Mouse (Mus musculus): Measurements from ENCODE around the gene Angel1. TPM values are rescaled to one million over a fixed set of nuclear protein-coding genes. Genes with fewer than 3 reads are reported as not detected.

The Angel1 gene
- total and polyA plus RNA-seq, 2 experiments from 2014 or later: 9.3 to 10.0 TPM

- Histone ChIP-seq H3K27me3 (ENCODE audit: insufficient read depth, low read length) (no peaks in the 10 kb centered on the region), H3K9me3 (ENCODE audit: low read length) (no peaks in the 10 kb centered on the region), H3K4me2 (ENCODE audit: low read depth, low read length) (no peak overlapping the region), H3K4me3 (ENCODE audit: low read length) (no peak overlapping the region), H3K36me3 (ENCODE audit: insufficient read depth, low read length) (no peaks in the 10 kb centered on the region), H3K9ac (replicated peaks; ENCODE audit: low read length) (no peak overlapping the region), H3K4me1 (ENCODE audit: insufficient read depth, low read length) (no peaks in the 10 kb centered on the region), H3K27ac (peak overlapping the region; percentile 49; the same call in 1 of the 2 replicates)
- no peak for ATAC-seq
- no peak for TF ChIP-seq CTCF (IDR thresholded peaks at IDR 0.05; ENCODE audit: low read depth)
- DNase-seq (ENCODE audit: low spot score): no peak
These were observed 43.6 kb upstream of the Angel1 start for GRCm38 (mm10) chr12:86769819-86770218.

DNA sequence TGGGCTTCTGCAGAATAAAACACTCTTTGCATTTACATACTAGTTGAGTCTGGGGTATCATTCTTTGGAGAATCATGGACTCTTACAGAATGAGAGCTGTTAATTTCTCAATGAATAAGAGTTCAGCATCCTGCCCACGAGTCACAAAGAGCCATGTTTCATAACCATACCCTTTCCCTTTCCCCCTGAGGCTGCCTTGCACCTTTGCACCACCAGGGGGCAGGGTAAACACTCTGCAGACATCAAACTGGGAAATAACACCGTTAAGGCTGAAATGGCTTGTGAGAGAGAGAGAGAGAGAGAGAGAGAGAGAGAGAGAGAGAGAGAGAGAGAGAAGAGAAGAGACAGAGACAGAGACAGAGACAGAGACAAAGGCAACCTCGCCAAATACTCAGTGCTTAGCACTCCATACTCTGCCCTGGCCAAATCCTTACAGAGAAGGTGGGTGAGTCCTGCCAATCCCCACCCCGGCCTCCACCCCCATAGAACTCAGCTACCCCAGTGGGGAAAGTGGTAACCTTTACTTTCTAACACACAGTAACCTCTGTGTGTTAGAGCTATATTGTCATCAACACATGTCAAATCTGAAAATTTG, 42.8 kb upstream of the Angel1 start:
- Histone ChIP-seq H3K27me3 (ENCODE audit: insufficient read depth, low read length) (no peaks in the 10 kb centered on the region), H3K27ac (no peak overlapping the region), H3K4me3 (ENCODE audit: low read length) (no peak overlapping the region), H3K9ac (replicated peaks; ENCODE audit: low read length) (no peak overlapping the region), H3K4me2 (ENCODE audit: low read depth, low read length) (no peak overlapping the region), H3K9me3 (ENCODE audit: low read length) (no peaks in the 10 kb centered on the region), H3K36me3 (ENCODE audit: insufficient read depth, low read length) (no peaks in the 10 kb centered on the region), H3K4me1 (ENCODE audit: insufficient read depth, low read length) (no peaks in the 10 kb centered on the region)
- 29% methylated on average over 4 of the region's 4 CpGs for WGBS
- peak; percentile 94 for TF ChIP-seq CTCF (IDR thresholded peaks at IDR 0.05; ENCODE audit: low read depth)
- ATAC-seq: no peak
- DNase-seq (ENCODE audit: low spot score): peak; percentile 82

DNA sequence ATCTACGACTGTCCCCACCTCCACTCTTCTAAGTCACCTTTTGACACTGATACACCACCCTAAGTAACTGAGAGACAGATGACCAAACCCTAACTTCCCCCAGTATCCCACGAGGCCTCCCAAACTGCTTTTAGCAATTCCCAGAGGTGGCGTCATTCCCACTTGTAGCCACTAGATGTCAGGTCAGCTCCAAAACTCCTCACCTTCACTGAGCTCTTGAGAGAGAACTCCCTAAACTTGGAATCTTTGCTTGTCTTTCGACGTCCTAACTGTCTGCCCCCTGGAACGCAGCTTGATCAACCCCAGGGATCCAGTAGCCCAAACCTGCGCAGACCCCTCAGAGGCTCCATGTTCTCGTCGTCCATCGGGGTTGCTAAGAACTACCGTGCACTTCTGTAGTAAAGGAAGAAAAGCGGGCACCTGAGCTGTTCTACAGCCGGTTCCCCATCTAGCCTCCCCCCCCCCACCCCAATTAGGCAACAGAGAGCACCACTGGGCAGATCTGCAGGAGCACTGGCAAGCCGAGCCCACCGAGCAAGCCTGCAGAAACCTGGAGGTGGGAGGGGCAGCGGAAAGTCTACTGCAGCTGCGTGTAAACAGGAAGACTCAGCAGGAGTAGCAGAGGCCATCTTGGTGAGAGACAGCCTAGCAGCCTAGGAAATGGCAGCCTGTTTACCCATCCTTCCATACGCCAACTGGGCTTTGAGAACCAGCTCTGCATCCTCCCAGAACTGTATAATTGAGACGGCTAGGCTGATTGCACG, 41.8 kb upstream of the Angel1 start:
- Histone ChIP-seq H3K4me2 (ENCODE audit: low read depth, low read length) (no peak overlapping the region), H3K4me1 (ENCODE audit: insufficient read depth, low read length) (no peaks in the 10 kb centered on the region), H3K36me3 (ENCODE audit: insufficient read depth, low read length) (no peaks in the 10 kb centered on the region), H3K9ac (replicated peaks; ENCODE audit: low read length) (no peak overlapping the region), H3K27me3 (ENCODE audit: insufficient read depth, low read length) (no peaks in the 10 kb centered on the region), H3K27ac (no peak overlapping the region), H3K9me3 (ENCODE audit: low read length) (no peaks in the 10 kb centered on the region), H3K4me3 (ENCODE audit: low read length) (no peak overlapping the region)
- TF ChIP-seq CTCF (IDR thresholded peaks at IDR 0.05; ENCODE audit: low read depth): peak; percentile 87
- DNase-seq (ENCODE audit: low spot score): peak; percentile 83
- ATAC-seq: no peak
- 35% methylated on average over 20 of the region's 20 CpGs for WGBS

- Histone ChIP-seq H3K27me3 (ENCODE audit: insufficient read depth, low read length) (no peaks in the 10 kb centered on the region), H3K4me3 (ENCODE audit: low read length) (no peak overlapping the region), H3K4me2 (ENCODE audit: low read depth, low read length) (no peak overlapping the region), H3K4me1 (ENCODE audit: insufficient read depth, low read length) (no peaks in the 10 kb centered on the region), H3K36me3 (ENCODE audit: insufficient read depth, low read length) (no peaks in the 10 kb centered on the region), H3K9ac (replicated peaks; ENCODE audit: low read length) (no peak overlapping the region), H3K27ac (no peak overlapping the region), H3K9me3 (ENCODE audit: low read length) (no peaks in the 10 kb centered on the region)
- TF ChIP-seq CTCF (IDR thresholded peaks at IDR 0.05; ENCODE audit: low read depth): no peak
- ATAC-seq (no peak), DNase-seq (ENCODE audit: low spot score) (no peak)
- WGBS: 84% methylated on average over 8 of the region's 8 CpGs
These were observed 40.2 kb upstream of the Angel1 start for GRCm38 (mm10) chr12:86766467-86766866.

GRCm38 (mm10) chr12:86764060-86764459, 37.8 kb upstream of the Angel1 start:
- no peak for DNase-seq (ENCODE audit: low spot score)
- no peak for ATAC-seq
- H3K9me3 ChIP-seq (ENCODE audit: low read length): no peaks in the 10 kb centered on the region
- no peaks in the 10 kb centered on the region for H3K27me3 ChIP-seq (ENCODE audit: insufficient read depth, low read length)
- no peak for TF ChIP-seq CTCF (IDR thresholded peaks at IDR 0.05; ENCODE audit: low read depth)
- H3K9ac ChIP-seq (replicated peaks; ENCODE audit: low read length): no peak overlapping the region
- H3K4me2 ChIP-seq (ENCODE audit: low read depth, low read length): no peak overlapping the region
- WGBS: 63% methylated on average over 6 of the region's 6 CpGs
- H3K36me3 ChIP-seq (ENCODE audit: insufficient read depth, low read length): no peaks in the 10 kb centered on the region
- H3K4me1 ChIP-seq (ENCODE audit: insufficient read depth, low read length): no peaks in the 10 kb centered on the region
- no peak overlapping the region for H3K27ac ChIP-seq
- H3K4me3 ChIP-seq (ENCODE audit: low read length): no peak overlapping the region

GRCm38 (mm10) chr12:86761036-86761435, 34.8 kb upstream of the Angel1 start:
- TF ChIP-seq CTCF (IDR thresholded peaks at IDR 0.05; ENCODE audit: low read depth): no peak
- Histone ChIP-seq H3K27ac (no peak overlapping the region), H3K27me3 (ENCODE audit: insufficient read depth, low read length) (no peaks in the 10 kb centered on the region), H3K9ac (replicated peaks; ENCODE audit: low read length) (no peak overlapping the region), H3K4me2 (ENCODE audit: low read depth, low read length) (no peak overlapping the region), H3K4me1 (ENCODE audit: insufficient read depth, low read length) (no peaks in the 10 kb centered on the region), H3K9me3 (ENCODE audit: low read length) (no peaks in the 10 kb centered on the region), H3K4me3 (ENCODE audit: low read length) (no peak overlapping the region), H3K36me3 (ENCODE audit: insufficient read depth, low read length) (no peaks in the 10 kb centered on the region)
- no peak for DNase-seq (ENCODE audit: low spot score)
- 83% methylated on average over 13 of the region's 13 CpGs for WGBS
- ATAC-seq: no peak

GRCm38 (mm10) chr12:86734319-86734810, 8.1 kb upstream of the Angel1 start, which contains the start of gene Lrrc74a:
Gene Lrrc74a (plus strand): TSS chr12:86734369.
- H3K9ac ChIP-seq (replicated peaks; ENCODE audit: low read length): no peak within 1 kb of the TSS
- no peaks in the 10 kb centered on the region for H3K27me3 ChIP-seq (ENCODE audit: insufficient read depth, low read length)
- no peaks in the 10 kb centered on the region for H3K36me3 ChIP-seq (ENCODE audit: insufficient read depth, low read length)
- H3K27ac ChIP-seq: no peak within 1 kb of the TSS
- WGBS: 70% methylated on average over 8 of the region's 8 CpGs
- no peaks in the 10 kb centered on the region for H3K9me3 ChIP-seq (ENCODE audit: low read length)
- DNase-seq (ENCODE audit: low spot score) (no peak), ATAC-seq (no peak)
- no peak within 1 kb of the TSS for H3K4me2 ChIP-seq (ENCODE audit: low read depth, low read length)
- no peaks in the 10 kb centered on the region for H3K4me1 ChIP-seq (ENCODE audit: insufficient read depth, low read length)
- TF ChIP-seq CTCF (IDR thresholded peaks at IDR 0.05; ENCODE audit: low read depth): no peak
- H3K4me3 ChIP-seq (ENCODE audit: low read length): no peak within 1 kb of the TSS

Measured in hindbrain, postnatal 0 days (tissue).